9 mouse cellular contexts compared by ENCODE assay signal in genomic region chrX:136975397-136975796, GRCm38 (mm10). TPM values are rescaled to one million over a fixed set of nuclear protein-coding genes. Genes with fewer than 3 reads are reported as not detected.
A peak's percentile ranks its signal among the peaks of the same experiment; 100 is the strongest.
DNase-seq lines count a peak whose midpoint lies in the region; ATAC-seq and TF ChIP-seq lines count a peak whose summit lies in the region.
"Not testable (repeated sequence)": the region's sequence is repeated elsewhere in the genome, so short reads cannot be mapped to it uniquely, and the experiment has no call there.
"Had no signal": no experiment of that assay in that cellular context is flagged by ENCODE, and none has a peak within 500 bp of the region (broad histone marks: within the 10 kb centered on the region; RNA-seq: fewer than 3 reads in every experiment).

Gene Tmsb15b2, minus strand, starts transcription at chrX:136975497.

- H3K27ac ChIP-seq in ES-Bruce4 (ENCODE audit: insufficient read depth, low read length); cortical plate, adult 2 months (ENCODE audit: insufficient read depth, low read length); forebrain, postnatal 0 days (ENCODE audit: low read depth, low read length); hindbrain, embryonic 14.5 days; layer of hippocampus, adult 2 months; limb, embryonic 13.5 days; spleen, adult 2 months (ENCODE audit: insufficient read depth, low read length): not testable (repeated sequence)
- H3K27ac ChIP-seq in midbrain, embryonic 10.5 days (replicated peaks): 0 out of 2 replicates have a peak within 1 kb of the TSS, but pooled peaks have one; percentile 42

- not testable (repeated sequence) for H3K9me3 ChIP-seq in ES-Bruce4 (replicated peaks; ENCODE audit: control insufficient read depth, insufficient read depth, low read length, poor library complexity, severe bottlenecking); forebrain, postnatal 0 days (ENCODE audit: low read length); hindbrain, embryonic 14.5 days (ENCODE audit: control insufficient read depth, low read length); limb, embryonic 13.5 days; midbrain, embryonic 10.5 days (replicated peaks)

- H3K4me3 ChIP-seq in ES-Bruce4 (ENCODE audit: low read depth, low read length): peak within 1 kb of the TSS; percentile 96
- H3K4me3 ChIP-seq in cortical plate, adult 2 months (ENCODE audit: insufficient read depth, low read length): peak within 1 kb of the TSS; percentile 79
- peak within 1 kb of the TSS; percentile 43 for H3K4me3 ChIP-seq in forebrain, postnatal 0 days (ENCODE audit: low read depth, low read length)
- peak within 1 kb of the TSS; percentile 41 for H3K4me3 ChIP-seq in hindbrain, embryonic 14.5 days (replicated peaks; ENCODE audit: low read length)
- peak within 1 kb of the TSS; percentile 61 for H3K4me3 ChIP-seq in layer of hippocampus, adult 2 months
- H3K4me3 ChIP-seq in limb, embryonic 13.5 days: peak within 1 kb of the TSS; percentile 49
- peak within 1 kb of the TSS; percentile 53 for H3K4me3 ChIP-seq in midbrain, embryonic 10.5 days
- peak within 1 kb of the TSS; percentile 83; the same call in 1 of the 2 replicates for H3K4me3 ChIP-seq in spleen, adult 2 months (ENCODE audit: extremely low read depth, insufficient read depth, insufficient read length)

- H3K9ac ChIP-seq in ES-Bruce4 (ENCODE audit: low read depth, poor library complexity, severe bottlenecking): peak within 1 kb of the TSS; percentile 12; the same call in 1 of the 2 replicates
- H3K9ac ChIP-seq in forebrain, postnatal 0 days: peak within 1 kb of the TSS; percentile 47
- peak within 1 kb of the TSS; percentile 53 for H3K9ac ChIP-seq in hindbrain, embryonic 14.5 days
- H3K9ac ChIP-seq in limb, embryonic 13.5 days: peak within 1 kb of the TSS; percentile 56; the same call in 1 of the 2 replicates

- WGBS in forebrain, postnatal 0 days: 87% methylated on average over 6 of the region's 6 CpGs
- 87% methylated on average over 6 of the region's 6 CpGs for WGBS in hindbrain, embryonic 14.5 days
- 85% methylated on average over 6 of the region's 6 CpGs for WGBS in limb, embryonic 13.5 days
- 89% methylated on average over 6 of the region's 6 CpGs for WGBS in midbrain, embryonic 10.5 days
- WGBS in spleen, adult 2 months: 87% methylated on average over 6 of the region's 6 CpGs

- not testable (repeated sequence) for TF ChIP-seq CTCF in ES-Bruce4 (IDR thresholded peaks at IDR 0.05; ENCODE audit: low read depth, low read length); cortical plate, adult 2 months (IDR thresholded peaks at IDR 0.05; ENCODE audit: extremely low read depth, insufficient read depth, low read length); forebrain, postnatal 0 days (IDR thresholded peaks at IDR 0.05; ENCODE audit: low read depth); layer of hippocampus, adult 2 months (conservative IDR thresholded peaks at IDR 0.05); spleen, adult 2 months (IDR thresholded peaks at IDR 0.05; ENCODE audit: extremely low read depth, insufficient read depth, insufficient read length, insufficient replicate concordance)

- not testable (repeated sequence) for H3K27me3 ChIP-seq in ES-Bruce4 (ENCODE audit: control insufficient read depth, insufficient read depth, low read length, poor library complexity, severe bottlenecking); forebrain, postnatal 0 days (ENCODE audit: insufficient read depth, low read length); hindbrain, embryonic 14.5 days (ENCODE audit: control insufficient read depth, insufficient read depth, low read length); limb, embryonic 13.5 days; midbrain, embryonic 10.5 days (ENCODE audit: low read depth, poor library complexity, severe bottlenecking); spleen, adult 2 months (ENCODE audit: control insufficient read depth, insufficient read depth, low read length)

- H3K36me3 ChIP-seq in ES-Bruce4 (ENCODE audit: control insufficient read depth, insufficient read depth, low read length, poor library complexity, severe bottlenecking); forebrain, postnatal 0 days (ENCODE audit: insufficient read depth); hindbrain, embryonic 14.5 days (replicated peaks; ENCODE audit: control insufficient read depth, insufficient read depth); limb, embryonic 13.5 days; midbrain, embryonic 10.5 days; spleen, adult 2 months (ENCODE audit: control insufficient read depth, insufficient read depth, low read length): not testable (repeated sequence)

- not testable (repeated sequence) for TF ChIP-seq EP300 in ES-Bruce4 (IDR thresholded peaks at IDR 0.05; ENCODE audit: insufficient read depth, low read depth, low read length)

- H3K4me2 ChIP-seq in forebrain, postnatal 0 days (ENCODE audit: low read depth): peak within 1 kb of the TSS; percentile 56
- H3K4me2 ChIP-seq in hindbrain, embryonic 14.5 days (replicated peaks): peak within 1 kb of the TSS; percentile 56
- peak within 1 kb of the TSS; percentile 62 for H3K4me2 ChIP-seq in limb, embryonic 13.5 days (replicated peaks)

- not testable (repeated sequence) for DNase-seq in forebrain, postnatal 0 days; hindbrain, embryonic 14.5 days (ENCODE audit: low spot score); layer of hippocampus, adult 2 months (ENCODE audit: low spot score in 2 of 2); midbrain, embryonic 10.5 days (ENCODE audit: low spot score); spleen, adult 2 months (ENCODE audit: low read depth in 1 of 2, low spot score in 2 of 2)

- ATAC-seq in forebrain, postnatal 0 days; hindbrain, embryonic 14.5 days (ENCODE audit: low FRiP score); limb, embryonic 13.5 days (ENCODE audit: low FRiP score, low read depth): not testable (repeated sequence)

- TF ChIP-seq POLR2A in ES-Bruce4 (IDR thresholded peaks at IDR 0.05; ENCODE audit: insufficient read depth, low read length); cortical plate, adult 2 months (IDR thresholded peaks at IDR 0.05; ENCODE audit: extremely low read depth, insufficient read depth, low read length); spleen, adult 2 months (IDR thresholded peaks at IDR 0.05; ENCODE audit: low read depth, low read length): not testable (repeated sequence)

- H3K4me1 ChIP-seq in ES-Bruce4 (ENCODE audit: control insufficient read depth, insufficient read depth, low read length); cortical plate, adult 2 months (ENCODE audit: control insufficient read depth, insufficient read depth, low read length); forebrain, postnatal 0 days (ENCODE audit: insufficient read depth); hindbrain, embryonic 14.5 days (replicated peaks; ENCODE audit: control insufficient read depth, insufficient read depth, low read length); limb, embryonic 13.5 days; midbrain, embryonic 10.5 days; spleen, adult 2 months (ENCODE audit: control insufficient read depth, insufficient read depth, insufficient read length): not testable (repeated sequence)

RNA-seq across cellular contexts. Expression of gene Tmsb15b2, which starts in this region (rescaled TPM):
- polyA plus RNA-seq in ES-Bruce4 (2011; ENCODE audit: insufficient read depth, insufficient read length, low read depth, missing spikeins): 24.3 and 34.1 TPM in 2 replicates
- polyA plus RNA-seq in cortical plate, adult 2 months (2012; rRNA removed): 15.6 and 20.8 TPM in 2 replicates
- 51.5 and 52.3 TPM in 2 replicates for total RNA-seq in forebrain, postnatal 0 days (2014; rRNA removed)
- polyA plus RNA-seq in forebrain, postnatal 0 days (2015; fragmentation: Nextera tagmentation; extraction: Ambion mirVana): 107 and 157 TPM in 2 replicates
- 75.3 and 102 TPM in 2 replicates for polyA plus RNA-seq in hindbrain, embryonic 14.5 days (2014; fragmentation: Nextera tagmentation; extraction: Ambion mirVana)
- 10 to 100 TPM; 18.4 to 27.5 TPM for total RNA-seq in layer of hippocampus, adult 2 months (2021)
- 76.7 and 90.3 TPM in 2 replicates for polyA plus RNA-seq in limb, embryonic 13.5 days (2015; fragmentation: Nextera tagmentation; extraction: Ambion mirVana)
- 39.2 and 41.4 TPM in 2 replicates for polyA plus RNA-seq in midbrain, embryonic 10.5 days (2016; fragmentation: Nextera tagmentation; extraction: Ambion mirVana)
- polyA plus RNA-seq in spleen, adult 2 months (2012; rRNA removed): not detected in 2 replicates
- polyA plus RNA-seq: myocyte had no signal

Comparison
In these comparisons a context has a peak if more than half of its experiments do, and no peak if none do; other contexts are left out.
1. RNA of gene Tmsb15b2 (polyA plus RNA-seq): 107 to 157 TPM in forebrain, postnatal 0 days, 75.3 to 102 TPM in hindbrain, embryonic 14.5 days, 76.7 to 90.3 TPM in limb, embryonic 13.5 days, 39.2 to 41.4 TPM in midbrain, embryonic 10.5 days, 24.3 to 34.1 TPM in ES-Bruce4 and 15.6 to 20.8 TPM in cortical plate, adult 2 months; not detected in spleen, adult 2 months; every median in the first group is over 10 times any median in the second.
2. H3K4me3 ChIP-seq: peak in every context shown above with its lines; median percentile 96 in ES-Bruce4; 83 in spleen, adult 2 months; 79 in cortical plate, adult 2 months; 61 in layer of hippocampus, adult 2 months; 53 in midbrain, embryonic 10.5 days; 49 in limb, embryonic 13.5 days; 43 in forebrain, postnatal 0 days; 41 in hindbrain, embryonic 14.5 days.
3. Peak in every context shown above with its lines, with median percentiles within 50 percentile points of each other: H3K9ac ChIP-seq and H3K4me2 ChIP-seq.